In the genomic region with DNA sequence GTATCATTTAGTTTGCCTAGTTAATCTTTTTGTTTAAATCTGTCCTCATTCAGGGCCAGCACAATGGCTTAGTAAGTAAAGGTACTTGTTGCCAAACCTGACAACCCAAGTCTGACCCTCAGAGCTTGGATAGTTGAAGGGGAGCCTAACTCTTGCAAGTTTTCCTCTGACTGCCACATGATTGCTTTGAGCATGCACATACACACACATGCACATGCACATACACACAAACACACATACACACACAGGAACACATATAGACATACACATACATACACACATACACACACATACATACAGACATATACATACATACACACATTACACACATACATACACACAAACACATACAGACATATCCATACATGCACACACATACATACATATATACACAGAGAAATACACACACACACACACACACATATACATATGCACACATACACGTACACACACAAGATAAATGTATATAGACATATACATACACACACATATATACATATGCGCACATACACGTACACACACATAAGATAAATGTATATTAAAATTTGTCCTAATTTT, we compare ENCODE assay signal across 31 mouse cellular contexts.
"Had no signal": no experiment of that assay in that cellular context is flagged by ENCODE, and none has a peak within 500 bp of the region (broad histone marks: within the 10 kb centered on the region; RNA-seq: fewer than 3 reads in every experiment).

No protein-coding gene starts in this region.

- H3K9me3 ChIP-seq: limb, embryonic 10.5 days; limb, embryonic 12.5 days; limb, embryonic 13.5 days; limb, embryonic 15.5 days; liver, embryonic 12.5 days; liver, embryonic 13.5 days; liver, embryonic 15.5 days; lung, embryonic 15.5 days; megakaryocyte, embryonic 14.5 days; midbrain, embryonic 10.5 days; midbrain, embryonic 12.5 days; midbrain, embryonic 13.5 days; midbrain, embryonic 15.5 days; neural tube, embryonic 12.5 days had no signal

- H3K27ac ChIP-seq: limb, embryonic 10.5 days; limb, embryonic 12.5 days; limb, embryonic 13.5 days; liver, embryonic 12.5 days; liver, embryonic 13.5 days; liver, embryonic 14.5 days; liver, embryonic 15.5 days; lung, embryonic 15.5 days; macrophage; midbrain, embryonic 10.5 days; midbrain, embryonic 12.5 days; midbrain, embryonic 13.5 days; midbrain, embryonic 15.5 days; neural tube, embryonic 12.5 days had no signal

- H3K36me3 ChIP-seq: limb, embryonic 10.5 days; limb, embryonic 12.5 days; limb, embryonic 13.5 days; limb, embryonic 15.5 days; liver, embryonic 12.5 days; liver, embryonic 13.5 days; liver, embryonic 15.5 days; lung, embryonic 15.5 days; midbrain, embryonic 10.5 days; midbrain, embryonic 12.5 days; midbrain, embryonic 13.5 days; midbrain, embryonic 15.5 days; neural tube, embryonic 12.5 days had no signal

- ATAC-seq: liver, embryonic 12.5 days; liver, postnatal 0 days; lung, postnatal 0 days; midbrain, embryonic 13.5 days; midbrain, embryonic 15.5 days had no signal

- H3K27me3 ChIP-seq: limb, embryonic 12.5 days; limb, embryonic 13.5 days; limb, embryonic 15.5 days; liver, embryonic 12.5 days; liver, embryonic 13.5 days; liver, embryonic 15.5 days; lung, embryonic 15.5 days; midbrain, embryonic 12.5 days; midbrain, embryonic 13.5 days; midbrain, embryonic 15.5 days; neural tube, embryonic 12.5 days had no signal

- H3K4me1 ChIP-seq: limb, embryonic 10.5 days; limb, embryonic 12.5 days; limb, embryonic 13.5 days; liver, embryonic 12.5 days; liver, embryonic 13.5 days; liver, embryonic 15.5 days; midbrain, embryonic 10.5 days; midbrain, embryonic 12.5 days; midbrain, embryonic 13.5 days; midbrain, embryonic 15.5 days; neural tube, embryonic 12.5 days had no signal

- DNase-seq: left cerebral cortex, postnatal 4 days; liver; liver, embryonic 13.5 days; liver, postnatal 0 days; lung, adult 18-20 months; lung, adult 2 months; lung, embryonic 14.5 days; lung, postnatal 10 days; lung, postnatal 14 days; lung, postnatal 36 days; lung, postnatal 4 days; midbrain, embryonic 14.5 days had no signal

- H3K4me3 ChIP-seq: limb, embryonic 10.5 days; limb, embryonic 12.5 days; limb, embryonic 13.5 days; limb, embryonic 15.5 days; liver, embryonic 12.5 days; liver, embryonic 13.5 days; liver, embryonic 15.5 days; lung, embryonic 15.5 days; megakaryocyte, embryonic 14.5 days; midbrain, embryonic 10.5 days; midbrain, embryonic 12.5 days; midbrain, embryonic 13.5 days; midbrain, embryonic 15.5 days; myocyte; neural tube, embryonic 12.5 days had no signal

- H3K9ac ChIP-seq: limb, embryonic 12.5 days; limb, embryonic 13.5 days; limb, embryonic 15.5 days; liver, embryonic 12.5 days; liver, embryonic 13.5 days; liver, embryonic 14.5 days; liver, embryonic 15.5 days; liver, postnatal 0 days; lung, embryonic 14.5 days; lung, embryonic 15.5 days; midbrain, embryonic 12.5 days; midbrain, embryonic 13.5 days; midbrain, embryonic 15.5 days; neural tube, embryonic 12.5 days had no signal

- H3K4me2 ChIP-seq: limb, embryonic 12.5 days; limb, embryonic 13.5 days; limb, embryonic 15.5 days; liver, embryonic 11.5 days; liver, embryonic 12.5 days; liver, embryonic 13.5 days; liver, embryonic 15.5 days; lung, embryonic 14.5 days; lung, embryonic 15.5 days; midbrain, embryonic 11.5 days; midbrain, embryonic 12.5 days; midbrain, embryonic 13.5 days; midbrain, embryonic 15.5 days; neural tube, embryonic 12.5 days had no signal
